Mouse (Mus musculus) liver, embryonic 14.5 days (tissue): ENCODE measurements around the gene Tmem54. TPM values are rescaled to one million over a fixed set of nuclear protein-coding genes. Genes with fewer than 3 reads are reported as not detected.

ENCODE experiments used
- ATAC-seq: fragments of 200-750 bp; cut with Nextera tagmentation; 2 replicates; pipeline ENCODE4 v1.8.0; 2017; ENCODE audit warnings: moderate number of reproducible peaks, mild to moderate bottlenecking, moderate library complexity; ENCODE audit not compliant: insufficient read depth
- DNase-seq, 3 experiments: peaks; one replicate each; pipeline ENCODE4 v3.0.0-alpha.2; 2012 to 2013; ENCODE audit warnings: low read depth in 3 of 3, low spot score in 3 of 3
- H3K27ac ChIP-seq: fragments of 300-500 bp; sonication (generic); 2 replicates; pipeline ENCODE4 v1.5.1; 2014; ENCODE audit warnings: moderate library complexity, mild to moderate bottlenecking, control low read depth, inconsistent platforms
- H3K27me3 ChIP-seq: fragments of 300-500 bp; sonication (generic); 2 replicates; pipeline ENCODE4 v1.6.1; 2014; ENCODE audit warnings: mild to moderate bottlenecking, low read length, moderate library complexity; ENCODE audit not compliant: control insufficient read depth, insufficient read depth
- H3K36me3 ChIP-seq: fragments of 300-500 bp; sonication (generic); replicated peaks from 2 replicates; pipeline ENCODE4 v1.6.1; 2014; ENCODE audit warnings: low read depth; ENCODE audit not compliant: control insufficient read depth, insufficient read depth
- H3K4me1 ChIP-seq, 2 experiments: fragments of 200-500 bp in 1 of 2; fragments of 300-500 bp in 1 of 2; sonication (generic) in 1 of 2; replicated peaks; 2 replicates each; pipeline ENCODE4 v1.6.1; 2012 to 2014; ENCODE audit warnings: antibody characterized with exemption in 1 of 2, inconsistent platforms in 1 of 2, low read length in 1 of 2; ENCODE audit not compliant: control insufficient read depth in 2 of 2, insufficient read depth in 2 of 2
- H3K4me2 ChIP-seq: fragments of 300-500 bp; sonication (generic); 2 replicates; pipeline ENCODE4 v1.6.1; 2014; ENCODE audit warnings: low read depth, mild to moderate bottlenecking, control low read depth, moderate library complexity
- H3K4me3 ChIP-seq, 2 experiments: fragments of 200-500 bp in 1 of 2; fragments of 300-500 bp in 1 of 2; sonication (generic) in 1 of 2; 2 replicates each; pipeline ENCODE4 v1.5.1; 2012 to 2014; ENCODE audit warnings: low read depth in 2 of 2, low read length in 2 of 2, mild to moderate bottlenecking in 2 of 2, control low read depth in 1 of 2, inconsistent platforms in 1 of 2, moderate library complexity in 1 of 2; ENCODE audit not compliant: insufficient read depth in 1 of 2
- H3K9ac ChIP-seq: fragments of 300-500 bp; sonication (generic); replicated peaks from 2 replicates; pipeline ENCODE4 v1.6.1; 2014; ENCODE audit warnings: mild to moderate bottlenecking, control low read depth, moderate library complexity
- H3K9me3 ChIP-seq: fragments of 300-500 bp; sonication (generic); 2 replicates; pipeline ENCODE4 v1.6.1; 2016; ENCODE audit warnings: low read length, mixed read lengths; ENCODE audit not compliant: control insufficient read depth
- CTCF ChIP-seq: IDR thresholded peaks from 2 replicates; pipeline ENCODE4 v1.5.1; 2016; ENCODE audit warnings: antibody characterized with exemption, low read depth, control low read depth
- EP300 ChIP-seq: IDR thresholded peaks from 2 replicates; pipeline ENCODE4 v1.6.1; 2016; ENCODE audit warnings: antibody characterized with exemption, low read depth
- WGBS: fragments of 180-500 bp; shearing (Covaris S2); extraction: QIAGEN DNeasy Blood & Tissue Kit; methylation state at CpG from one replicate; pipeline ENCODE4 v1.1.7; 2014; ENCODE audit not compliant: insufficient replicate concordance; 5-methylcytosine and 5-hydroxymethylcytosine counted together
- polyA plus RNA-seq, 2 experiments: library from polyadenylated mRNA; depleted of rRNA in 1 of 2; stranded (reverse) in 1 of 2; unstranded in 1 of 2; fragments of >200 nt; fragmentation: Nextera tagmentation in 1 of 2; extraction: Ambion mirVana in 1 of 2; gene quantifications; 2 replicates each; pipeline versions ENCODE4 v1.2.1 to v1.2.3; 2012 to 2014

Gene Tmem54
- polyA plus RNA-seq, 2 experiments: 1.1 to 1.2 TPM

DNA sequence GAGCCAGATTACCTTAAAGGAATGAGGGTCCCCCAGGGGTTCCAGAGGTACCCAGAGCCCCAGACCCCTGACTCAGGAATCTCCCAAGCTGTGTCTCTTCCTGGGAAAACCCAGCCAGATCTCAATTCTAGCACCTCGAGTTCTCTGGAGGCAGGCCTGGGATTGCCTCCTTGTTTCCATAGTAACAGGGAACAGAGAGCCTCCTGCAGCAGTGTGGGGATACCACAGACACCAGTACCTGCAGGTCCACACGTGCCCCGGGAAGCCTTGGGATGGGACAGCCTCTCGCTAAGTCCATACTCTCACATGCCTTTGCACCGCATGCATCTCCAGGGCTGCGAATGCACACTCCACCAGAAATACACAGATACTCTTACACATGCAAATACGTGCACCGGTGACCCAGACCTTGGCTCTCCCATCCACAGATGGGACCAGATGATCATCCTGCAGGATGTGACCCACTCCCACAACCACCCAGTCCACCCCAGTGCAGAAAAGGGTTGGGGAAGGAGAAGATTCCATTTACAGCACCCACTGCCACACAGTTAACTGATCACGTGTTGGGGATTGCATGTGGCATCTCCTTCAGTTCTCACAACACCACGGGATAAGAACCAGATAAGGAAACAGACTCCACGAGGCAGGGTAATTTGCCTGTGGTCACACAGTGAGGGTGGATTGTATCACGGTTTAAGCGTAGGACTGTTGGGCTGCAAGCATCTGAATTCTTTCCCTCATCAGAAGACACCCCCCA lies 23.4 kb downstream of the Tmem54 start:
- ATAC-seq (no peak), DNase-seq (no peak)
- Histone ChIP-seq H3K27me3 (peaks cover 25% of the 10 kb centered on the region), H3K4me1 (peaks cover 0 to 8% of the 10 kb centered on the region in 2 experiments; a peak in 2 of 4 replicates), H3K9ac (no peak overlapping the region), H3K36me3 (no peaks in the 10 kb centered on the region), H3K9me3 (no peaks in the 10 kb centered on the region), H3K27ac (no peak overlapping the region), H3K4me2 (no peak overlapping the region), H3K4me3 (no peak overlapping the region)
- TF ChIP-seq EP300: no peak
- no peak for TF ChIP-seq CTCF
- 42% methylated on average over 13 of the region's 13 CpGs for WGBS

DNA sequence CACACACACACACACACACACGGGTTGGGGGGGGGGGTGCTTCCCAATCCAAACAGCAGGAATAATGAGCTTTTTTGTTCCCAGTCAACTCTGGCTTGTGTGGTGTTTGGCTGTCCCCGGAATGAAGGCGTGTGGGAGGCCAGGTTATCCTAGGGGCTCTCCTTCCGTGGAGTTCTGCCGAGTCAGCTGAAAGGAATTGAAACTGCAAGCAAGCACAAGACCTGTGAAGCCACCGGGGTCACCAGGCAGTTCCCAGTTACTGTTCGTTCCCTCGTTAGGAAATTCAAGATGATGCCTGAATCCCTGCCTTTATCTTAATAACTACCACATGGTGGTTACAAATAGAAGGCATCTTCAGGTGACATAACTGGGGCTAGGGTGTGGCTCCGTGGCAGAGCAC lies 24.0 kb downstream of the Tmem54 start:
- no peak overlapping the region for H3K4me2 ChIP-seq
- H3K27me3 ChIP-seq: peaks cover 24% of the 10 kb centered on the region
- DNase-seq (no peak), ATAC-seq (no peak)
- 47% methylated on average over 9 of the region's 9 CpGs for WGBS
- no peak overlapping the region for H3K4me3 ChIP-seq
- H3K4me1 ChIP-seq: peaks cover 0 to 8% of the 10 kb centered on the region in 2 experiments; a peak in 2 of 4 replicates
- TF ChIP-seq EP300: no peak
- H3K36me3 ChIP-seq: no peaks in the 10 kb centered on the region
- H3K9ac ChIP-seq: no peak overlapping the region
- no peaks in the 10 kb centered on the region for H3K9me3 ChIP-seq
- no peak overlapping the region for H3K27ac ChIP-seq

DNA sequence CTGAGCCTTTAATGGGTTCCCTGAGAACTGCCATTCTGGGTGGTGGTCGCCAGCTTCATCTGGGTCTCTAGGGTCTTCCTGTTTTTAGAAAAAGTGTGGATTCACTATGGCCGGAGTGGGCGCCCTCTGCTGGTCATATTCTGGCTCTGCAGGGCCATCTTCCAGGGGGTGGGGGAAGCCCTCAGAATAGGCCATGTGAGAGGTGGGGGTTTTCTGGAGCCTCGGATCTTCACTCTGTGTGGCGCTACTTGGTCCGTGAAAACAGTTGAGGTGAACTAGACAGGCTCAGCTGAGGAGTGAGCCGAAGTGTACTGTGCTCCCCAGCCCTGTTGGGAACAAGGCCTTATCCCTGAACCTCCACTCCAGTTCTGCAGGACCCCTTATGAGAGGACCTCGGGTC lies 24.8 kb downstream of the Tmem54 start:
- peak overlapping the region; percentile 40 for H3K4me2 ChIP-seq
- ATAC-seq (no peak), DNase-seq (no peak)
- WGBS: under 1% methylated on average over 8 of the region's 8 CpGs
- no peaks in the 10 kb centered on the region for H3K9me3 ChIP-seq
- H3K36me3 ChIP-seq: no peaks in the 10 kb centered on the region
- peaks cover 0 to 8% of the 10 kb centered on the region in 2 experiments; a peak in 2 of 4 replicates for H3K4me1 ChIP-seq
- peaks cover 26% of the 10 kb centered on the region for H3K27me3 ChIP-seq
- peak; percentile 88 for TF ChIP-seq CTCF
- no peak for TF ChIP-seq EP300
- H3K27ac ChIP-seq: no peak overlapping the region
- no peak overlapping the region for H3K9ac ChIP-seq
- no peak overlapping the region for H3K4me3 ChIP-seq

DNA sequence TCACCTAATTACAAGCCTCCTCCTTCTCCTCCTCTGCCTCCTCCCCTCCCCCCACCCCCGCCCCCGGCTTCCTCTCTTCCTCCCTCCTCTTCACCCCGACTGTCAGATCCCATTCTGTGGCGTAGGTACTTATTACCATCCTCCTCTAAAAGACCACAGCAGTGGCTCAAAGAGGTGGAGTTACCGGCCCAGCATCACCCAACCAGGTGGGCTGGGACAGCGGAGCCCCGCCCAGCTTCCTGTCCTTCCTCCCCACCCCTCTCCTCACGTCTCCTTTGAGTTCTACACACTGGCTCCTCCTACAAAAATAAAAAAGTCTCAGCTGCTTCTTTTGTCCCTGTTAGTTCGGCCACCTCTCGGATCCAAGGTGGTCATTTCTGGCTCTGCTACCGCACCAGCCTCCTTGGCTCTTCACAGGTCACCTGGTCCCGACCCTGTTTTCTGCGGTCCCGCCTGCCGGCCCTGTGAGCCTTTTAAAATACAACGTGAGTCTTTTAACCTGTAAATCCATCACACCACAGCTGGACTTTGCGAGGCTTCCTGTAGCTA lies 25.5 kb downstream of the Tmem54 start:
- 5% methylated on average over 17 of the region's 17 CpGs for WGBS
- H3K27ac ChIP-seq: no peak overlapping the region
- peaks cover 30% of the 10 kb centered on the region for H3K27me3 ChIP-seq
- no peak overlapping the region for H3K9ac ChIP-seq
- H3K4me3 ChIP-seq: no peak overlapping the region
- DNase-seq (no peak), ATAC-seq (no peak)
- H3K4me1 ChIP-seq: peaks cover 0 to 5% of the 10 kb centered on the region in 2 experiments; a peak in 2 of 4 replicates
- no peaks in the 10 kb centered on the region for H3K36me3 ChIP-seq
- H3K9me3 ChIP-seq: no peaks in the 10 kb centered on the region
- peak overlapping the region; percentile 40 for H3K4me2 ChIP-seq
- TF ChIP-seq CTCF (no peak), EP300 (no peak)

DNA sequence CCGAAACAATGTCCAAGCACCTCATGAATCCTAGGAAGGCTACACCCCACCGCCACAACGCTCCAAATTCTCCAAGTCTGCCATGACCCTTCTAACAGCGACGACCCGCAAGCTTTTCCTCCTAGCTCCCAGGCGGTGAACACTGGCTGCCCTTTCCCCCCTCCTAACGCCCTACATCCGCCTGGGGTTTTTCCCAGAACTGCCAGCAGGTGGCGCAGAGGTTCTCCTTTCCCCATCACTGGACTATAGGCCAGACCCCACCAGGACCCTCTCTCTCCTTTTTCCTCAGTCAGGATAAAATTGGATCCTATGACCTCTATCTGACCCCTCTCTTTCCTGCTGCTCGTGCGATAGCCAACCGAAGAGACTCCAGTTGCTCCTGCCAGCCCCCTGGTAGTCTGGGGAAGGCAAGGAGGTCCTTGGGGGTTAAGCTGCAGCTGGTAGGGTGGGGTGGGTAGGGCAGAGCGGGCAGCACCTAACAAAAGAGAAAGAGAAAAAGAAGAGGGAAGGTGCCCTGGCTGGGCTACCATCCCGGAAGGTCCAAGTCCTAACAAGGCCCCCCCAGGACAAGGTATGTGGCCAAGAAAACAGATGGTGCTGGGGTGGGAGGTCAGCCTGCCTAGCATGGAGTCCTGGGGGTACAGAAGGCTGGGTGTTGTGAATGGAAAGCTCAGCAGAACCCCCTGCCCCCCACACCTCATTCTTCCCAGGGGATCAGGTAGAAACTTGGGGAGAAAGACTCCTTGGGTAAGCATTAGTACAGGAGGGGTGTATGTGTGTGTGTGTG lies 29.6 kb downstream of the Tmem54 start:
- DNase-seq (no peak), ATAC-seq (no peak)
- no peak for TF ChIP-seq EP300
- peak; percentile 94 for TF ChIP-seq CTCF
- Histone ChIP-seq H3K9me3 (no peaks in the 10 kb centered on the region), H3K9ac (no peak overlapping the region), H3K27me3 (peaks cover 51% of the 10 kb centered on the region), H3K36me3 (no peaks in the 10 kb centered on the region), H3K4me2 (0 out of 2 replicates have a peak overlapping the region, but pooled peaks have one; percentile 21), H3K4me1 (peaks cover 12 to 23% of the 10 kb centered on the region in 2 experiments), H3K4me3 (no peak overlapping the region), H3K27ac (no peak overlapping the region)
- 7% methylated on average over 15 of the region's 15 CpGs for WGBS
